Mouse (Mus musculus) frontal cortex, postnatal 10 days (tissue): ENCODE measurements at regions not wholly inside any gene's neighbourhood (a gene's known extent, or its start where the extent isn't known, plus 50 kb on each side); places are given as distances from the start of the nearest gene placed in this dataset.

Experiments used
- DNase-seq, 2 experiments: peaks; one replicate each; pipeline ENCODE4 v3.0.0; 2022; ENCODE audit warnings: low spot score in 2 of 2, mixed read lengths in 1 of 2

GRCm38 (mm10) chr16:74739194-74740135 lies 327.8 kb upstream of the Robo2 start:
- no peak for DNase-seq

GRCm38 (mm10) chr16:74732940-74733776 lies 321.5 kb upstream of the Robo2 start:
- DNase-seq = no peak

- no peak for DNase-seq
These were observed 318.7 kb upstream of the Robo2 start for GRCm38 (mm10) chr16:74730169-74730794.

GRCm38 (mm10) chr16:74723217-74723616 lies 311.6 kb upstream of the Robo2 start:
- no peak for DNase-seq

- DNase-seq = no peak
These were observed 306.5 kb upstream of the Robo2 start for GRCm38 (mm10) chr16:74718154-74718553.

GRCm38 (mm10) chr16:74717622-74718021 lies 306.0 kb upstream of the Robo2 start:
- no peak for DNase-seq

- no peak for DNase-seq
These were observed 303.3 kb upstream of the Robo2 start for GRCm38 (mm10) chr16:74714950-74715349.

- DNase-seq = no peak
These were observed 300.9 kb upstream of the Robo2 start for GRCm38 (mm10) chr16:74712515-74712914.

- DNase-seq = no peak
These were observed 290.4 kb upstream of the Robo2 start for GRCm38 (mm10) chr16:74702067-74702466.

GRCm38 (mm10) chr16:74683371-74683770 lies 271.7 kb upstream of the Robo2 start:
- DNase-seq = no peak

- no peak for DNase-seq
These were observed 264.0 kb upstream of the Robo2 start for GRCm38 (mm10) chr16:74675586-74675985.

- no peak for DNase-seq
These were observed 259.8 kb upstream of the Robo2 start for GRCm38 (mm10) chr16:74671466-74671865.

- no peak for DNase-seq
These were observed 252.7 kb upstream of the Robo2 start for GRCm38 (mm10) chr16:74664337-74664736.

GRCm38 (mm10) chr16:74651244-74651643 lies 239.6 kb upstream of the Robo2 start:
- DNase-seq = no peak

- no peak for DNase-seq
These were observed 237.6 kb upstream of the Robo2 start for GRCm38 (mm10) chr16:74649207-74649606.

- no peak for DNase-seq
These were observed 236.8 kb upstream of the Robo2 start for GRCm38 (mm10) chr16:74648384-74648783.

GRCm38 (mm10) chr16:74644750-74645366 lies 233.2 kb upstream of the Robo2 start:
- no peak for DNase-seq

- no peak for DNase-seq
These were observed 228.2 kb upstream of the Robo2 start for GRCm38 (mm10) chr16:74639805-74640204.

- no peak for DNase-seq
These were observed 226.0 kb upstream of the Robo2 start for GRCm38 (mm10) chr16:74637638-74638037.

GRCm38 (mm10) chr16:74625783-74626182 lies 214.2 kb upstream of the Robo2 start:
- DNase-seq = no peak

- DNase-seq = no peak
These were observed 200.4 kb upstream of the Robo2 start for GRCm38 (mm10) chr16:74612072-74612471.

- no peak for DNase-seq
These were observed 197.9 kb upstream of the Robo2 start for GRCm38 (mm10) chr16:74609564-74609963.
